Mouse (Mus musculus) testis, adult 2 months (tissue): Measurements from ENCODE around the gene Afap1l2.

Source experiments
- CTCF ChIP-seq: fragments of 200-500 bp; IDR thresholded peaks from 2 replicates; pipeline ENCODE4 v1.5.1; 2012; ENCODE audit warnings: low read depth, mild to moderate bottlenecking, inconsistent platforms, low read length, moderate library complexity; ENCODE audit not compliant: control insufficient read depth, insufficient read depth, insufficient replicate concordance
- POLR2A ChIP-seq: fragments of 200-500 bp; IDR thresholded peaks from 2 replicates; pipeline ENCODE4 v1.6.1; 2012; ENCODE audit warnings: low read depth, mild to moderate bottlenecking, inconsistent platforms, low read length, moderate library complexity; ENCODE audit not compliant: control insufficient read depth

DNA sequence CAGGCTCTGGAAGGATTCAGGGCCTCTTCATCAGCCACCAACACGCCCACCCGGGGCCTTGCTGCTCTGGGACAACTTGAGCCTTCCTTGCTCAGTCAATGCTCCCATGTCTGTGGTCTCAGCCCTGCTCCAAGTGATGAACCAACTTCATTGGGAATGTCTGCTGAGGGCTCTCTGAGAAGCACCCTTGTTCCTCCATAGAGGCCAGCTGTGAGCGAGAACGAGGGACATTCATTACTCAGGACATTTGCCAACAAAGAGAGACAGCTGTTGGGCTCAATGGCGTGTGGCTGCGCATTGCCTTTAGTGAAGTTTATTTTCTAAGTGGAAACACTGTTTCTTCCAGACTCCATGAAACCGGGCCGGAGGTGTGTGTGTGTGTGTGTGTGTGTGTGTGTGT is 18.9 kb downstream of the Afap1l2 start:
- TF ChIP-seq POLR2A (no peak), CTCF (no peak)
